Mouse (Mus musculus): ENCODE data around the gene Polr3b. TPM values are rescaled to one million over a fixed set of nuclear protein-coding genes. Genes with fewer than 3 reads are reported as not detected.
A peak's percentile ranks its signal among the peaks of the same experiment; 100 is the strongest.

The Polr3b gene
- total RNA-seq, 2 experiments from 2014 or later = 11.0 to 12.7 TPM

DNA sequence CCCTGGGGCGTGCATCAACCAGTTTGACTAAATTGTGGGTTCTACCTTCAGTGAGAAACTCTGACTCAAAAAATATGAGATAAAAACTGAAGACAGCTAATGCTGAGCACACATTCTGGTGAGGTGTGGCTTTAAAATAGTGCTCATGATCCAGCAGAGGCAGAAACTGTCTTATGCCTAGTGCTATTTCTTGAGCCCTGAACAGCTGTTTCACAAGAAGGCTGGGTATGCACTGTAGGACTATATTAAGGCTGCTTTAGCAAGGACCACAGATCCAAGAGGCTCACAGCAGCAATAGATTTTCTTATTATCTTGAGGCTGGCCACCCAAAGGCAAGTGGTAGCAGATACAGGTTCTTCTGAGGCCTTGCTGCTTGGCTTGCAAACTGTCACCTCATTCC, 80.0 kb downstream of the Polr3b start:
- DNase-seq = no peak
- intact Hi-C loops (cut with DNase I) = no loop called here

DNA sequence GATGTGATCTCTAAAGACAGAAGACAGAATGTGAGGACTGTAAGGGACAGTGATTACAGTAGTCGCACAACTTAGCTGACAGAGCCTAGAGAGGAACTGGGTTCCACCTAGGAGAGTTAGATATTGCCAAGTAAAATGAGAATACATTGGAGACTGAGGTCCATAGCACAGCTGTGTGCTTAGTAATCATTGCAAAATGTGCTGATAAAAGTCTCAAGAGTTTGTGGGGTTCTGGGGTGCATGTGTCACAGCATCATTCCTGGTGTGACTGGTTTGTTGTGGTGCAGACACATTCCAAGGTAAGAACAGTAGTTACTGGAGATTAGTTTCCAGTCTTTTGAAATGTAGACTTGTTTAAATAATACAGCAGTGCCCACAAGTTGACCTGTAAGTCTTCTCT, 82.5 kb downstream of the Polr3b start:
- intact Hi-C loops (cut with DNase I) = no loop called here
- no peak for DNase-seq

DNA sequence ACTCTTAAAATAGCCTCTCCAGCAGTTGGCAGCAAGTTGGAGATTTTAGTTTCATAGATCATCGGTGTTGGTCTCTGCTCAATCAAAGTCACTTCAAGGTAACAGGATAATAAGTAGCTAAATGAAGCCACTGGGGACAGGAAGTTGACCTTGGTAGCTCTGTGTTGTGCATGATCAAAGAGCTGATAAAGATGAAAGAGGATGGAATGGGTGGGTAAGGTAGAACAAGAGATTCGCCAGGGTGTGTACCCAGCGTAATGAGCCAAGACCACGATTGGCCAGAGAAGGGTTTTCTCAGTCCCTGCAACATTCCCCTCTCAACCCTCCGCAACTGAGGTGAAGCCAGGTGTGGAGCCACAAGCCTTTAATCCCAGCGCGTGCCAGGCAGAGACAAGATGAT, 83.1 kb downstream of the Polr3b start:
- intact Hi-C loops (cut with DNase I) = no loop called here
- DNase-seq = no peak

DNA sequence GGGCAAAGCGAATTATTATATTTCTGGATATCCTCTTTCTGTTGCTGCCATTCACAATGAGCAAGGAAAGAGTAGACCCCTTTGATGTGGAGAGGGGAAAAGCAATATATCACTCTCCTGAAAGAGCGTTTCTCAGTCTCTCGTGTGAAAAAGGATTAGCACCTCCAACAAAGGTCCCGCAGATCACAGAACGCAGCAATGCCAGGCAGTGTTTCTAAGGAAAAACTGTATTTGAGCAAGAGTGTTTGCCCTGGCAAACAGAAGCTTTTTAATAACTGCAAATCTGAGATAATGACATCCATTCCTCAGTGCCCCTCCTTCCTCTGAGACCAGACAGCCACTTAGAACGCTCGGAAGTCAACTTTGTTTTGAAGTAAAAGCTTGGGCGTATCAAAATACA, 84.5 kb downstream of the Polr3b start:
- no peak for DNase-seq
- intact Hi-C loops (cut with DNase I) = no loop called here

DNA sequence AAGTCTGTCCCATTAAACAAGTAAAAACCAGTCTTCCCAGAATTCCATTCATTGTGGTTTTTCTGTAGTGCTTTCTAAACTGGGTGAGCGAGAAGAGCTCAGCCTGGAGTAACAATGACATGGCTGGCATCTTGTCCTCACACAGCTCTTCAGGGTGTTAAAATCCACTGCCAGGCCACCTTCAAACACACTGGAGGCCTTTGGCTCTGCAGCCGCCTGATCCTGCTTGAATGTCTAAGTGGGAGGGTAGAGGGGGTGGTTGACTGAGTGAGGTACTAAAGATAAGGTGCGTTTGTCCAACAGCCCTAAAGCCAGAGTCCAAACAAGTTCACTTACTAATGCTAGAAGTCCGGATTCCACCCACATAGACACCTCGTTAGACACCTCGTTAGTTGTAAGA, 85.1 kb downstream of the Polr3b start:
- DNase-seq = peak; percentile 39 to 43
- intact Hi-C loops (cut with DNase I) = no loop called here

DNA sequence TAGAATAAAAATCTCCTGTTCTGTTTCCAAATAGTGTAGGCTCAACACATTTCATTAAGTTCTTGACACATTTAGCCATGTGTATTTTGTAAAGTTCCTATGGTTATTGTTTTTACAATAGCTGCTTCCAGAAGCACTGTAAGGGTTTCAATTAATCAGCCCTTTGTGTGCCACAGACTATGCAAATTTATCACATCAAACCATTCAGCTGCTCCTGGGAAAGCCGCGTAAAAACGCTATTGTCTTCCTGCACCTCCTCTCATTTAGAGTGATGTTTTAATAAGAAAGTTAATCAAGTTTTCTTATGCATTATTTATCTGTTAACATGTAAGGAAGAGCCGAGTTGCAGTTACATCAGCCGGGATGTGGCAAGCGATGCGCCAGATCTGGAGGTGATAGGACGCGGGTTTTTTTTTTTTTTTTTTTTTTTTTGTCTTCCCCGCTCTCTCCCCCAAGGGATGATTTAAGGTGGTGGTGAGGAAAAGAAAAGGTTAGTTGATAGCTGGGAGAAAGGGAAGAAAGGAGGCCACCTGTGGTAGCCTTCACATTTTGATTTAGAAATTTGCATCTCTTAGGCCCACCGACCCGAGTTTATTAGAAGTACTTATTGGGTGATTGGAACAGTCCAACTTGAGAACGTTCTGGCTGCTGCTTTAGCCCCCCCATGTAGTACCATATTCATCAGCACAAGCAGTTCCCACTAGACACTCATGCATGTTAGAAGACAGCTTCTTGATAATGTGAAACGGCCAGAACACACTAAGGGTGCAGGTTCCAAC, 85.8 kb downstream of the Polr3b start:
- intact Hi-C loops (cut with DNase I) = no loop called here
- DNase-seq = no peak

DNA sequence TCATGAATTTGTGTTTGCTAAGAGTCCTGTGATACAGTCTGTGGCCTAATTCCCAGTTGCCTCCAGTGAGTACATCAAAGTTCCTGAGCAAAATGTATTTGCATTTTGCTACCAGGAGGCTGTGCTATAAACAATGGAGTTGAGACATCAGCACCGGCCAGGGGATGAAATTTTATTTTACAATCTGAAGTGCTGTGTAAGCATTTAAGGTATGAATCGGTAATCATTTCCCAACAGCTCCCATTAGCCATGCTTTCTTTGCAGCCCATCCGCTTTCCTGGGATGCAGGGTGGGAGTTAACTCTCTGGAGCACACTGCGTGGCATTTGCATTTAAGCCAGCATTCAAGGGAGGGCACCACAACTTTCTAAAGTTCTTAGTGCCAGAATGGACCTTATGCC, 88.1 kb downstream of the Polr3b start:
- intact Hi-C loops (cut with DNase I) = loop anchor here (2.0 to 5.0 kb wide), 2 partner anchors 207 to 335 kb away; partner anchors contain the start of gene Ric8b
- DNase-seq = peak in 1 of 2 experiments; percentile 32

DNA sequence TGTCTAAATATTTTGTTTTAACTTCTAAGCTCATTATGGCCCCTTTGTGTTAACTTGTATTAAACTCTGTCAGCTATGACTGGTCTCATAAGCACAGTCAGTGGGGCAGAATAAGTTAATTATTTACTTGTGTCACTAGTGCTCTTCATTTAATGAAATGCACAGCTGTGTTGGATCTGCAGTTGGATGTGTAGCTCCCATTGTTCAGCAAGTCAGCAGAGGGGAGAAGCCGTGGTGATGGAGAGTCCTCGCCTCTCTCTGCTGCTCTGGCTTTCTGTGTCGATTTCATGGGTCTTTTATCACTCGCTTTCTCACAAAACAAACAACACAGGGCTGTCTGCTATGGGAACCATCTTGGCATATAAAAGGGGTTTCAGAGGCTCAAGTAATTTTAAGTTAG, 88.7 kb downstream of the Polr3b start:
- intact Hi-C loops (cut with DNase I) = loop anchor here (2.0 to 5.0 kb wide), 2 partner anchors 206 to 334 kb away; partner anchors contain the start of gene Ric8b
- DNase-seq = no peak

DNA sequence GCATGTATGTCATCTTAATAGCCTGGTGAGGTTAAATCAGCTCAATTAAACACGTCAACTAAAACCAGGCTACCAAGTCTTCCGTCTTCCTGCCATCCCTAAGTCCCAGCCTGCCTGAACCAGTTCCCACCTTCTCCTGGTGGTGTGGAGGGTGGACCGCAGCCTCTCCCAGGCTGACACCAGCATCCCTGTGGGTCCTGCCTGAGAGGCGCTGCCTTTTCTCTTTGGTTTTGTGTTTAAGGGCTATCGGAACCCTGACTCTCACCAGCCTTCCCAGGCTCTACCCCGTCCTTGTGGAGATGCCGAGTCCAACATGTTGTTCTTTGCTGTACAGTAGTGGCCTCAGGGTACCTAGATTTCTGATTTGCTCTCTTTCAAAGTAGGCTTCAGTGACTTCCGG, 89.4 kb downstream of the Polr3b start:
- intact Hi-C loops (cut with DNase I) = loop anchor here (2.0 to 5.0 kb wide), 2 partner anchors 206 to 333 kb away; partner anchors contain the start of gene Ric8b

DNA sequence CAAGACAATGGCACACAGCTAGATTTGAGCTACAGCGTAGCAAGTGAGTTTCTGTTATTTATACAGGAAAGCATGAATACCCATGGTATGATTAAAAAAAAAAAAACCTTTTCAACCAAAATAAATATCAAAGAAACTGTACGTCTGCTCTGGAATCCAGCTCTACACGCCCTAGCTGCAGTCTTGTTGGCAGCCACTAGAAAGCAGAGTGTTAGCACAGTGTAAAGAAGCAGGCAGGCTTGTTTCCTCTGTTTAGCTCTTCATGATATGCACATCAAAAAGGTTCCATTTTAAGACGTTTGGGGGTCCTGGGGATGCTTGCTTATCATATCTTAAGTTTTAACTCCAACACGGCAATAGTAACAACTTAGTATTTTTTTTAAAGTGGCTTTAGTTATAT, 89.8 kb downstream of the Polr3b start:
- intact Hi-C loops (cut with DNase I) = loop anchor here (2.0 to 5.0 kb wide), 2 partner anchors 205 to 333 kb away; partner anchors contain the start of gene Ric8b
- DNase-seq = no peak

More for the DNA sequence above, 89.4 kb downstream of the Polr3b start:
- no peak for DNase-seq

DNA sequence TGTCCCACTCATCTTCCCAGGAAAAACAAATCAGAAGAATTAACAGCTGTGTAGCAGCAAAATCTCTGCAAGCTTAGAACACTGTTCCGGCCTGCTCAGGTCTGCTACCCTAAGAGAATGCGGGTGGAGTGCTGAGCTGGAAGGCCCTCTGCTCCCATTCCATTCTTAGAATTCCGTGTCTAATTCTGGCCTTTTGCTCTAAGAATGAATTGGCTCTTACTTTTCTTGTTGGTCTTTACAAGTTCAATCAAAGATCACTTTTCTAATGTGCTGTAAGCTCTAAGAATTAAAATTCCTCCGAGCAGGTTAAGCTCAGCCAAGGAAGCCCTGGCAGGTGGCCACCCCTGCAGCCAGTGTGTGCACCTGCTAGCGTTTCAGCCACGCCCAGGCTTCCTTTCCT, 90.4 kb downstream of the Polr3b start:
- intact Hi-C loops (cut with DNase I) = loop anchor here (5.0 kb wide), 1 partner anchor 205 kb away; the partner anchor contains the start of gene Ric8b
- peak; percentile 23 to 35 for DNase-seq

DNA sequence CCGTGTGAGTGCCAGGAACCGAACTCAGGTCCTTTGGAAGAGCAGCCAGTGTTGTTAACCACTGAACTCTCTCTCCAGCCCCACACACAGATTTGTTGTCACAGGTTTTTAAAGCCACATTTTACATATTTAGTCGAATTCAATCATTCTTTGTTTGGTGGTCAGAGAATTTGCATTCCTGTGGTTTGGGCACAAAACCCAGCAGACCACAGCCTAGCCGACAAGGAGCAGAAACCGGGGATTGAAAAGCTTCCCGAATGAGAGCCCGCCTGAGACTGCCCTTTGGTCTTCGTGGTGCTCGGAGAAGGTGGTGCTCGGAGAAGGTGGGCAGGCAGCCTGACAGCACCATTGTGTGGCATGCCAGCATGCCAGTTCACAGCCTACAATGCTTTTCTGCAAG, 91.0 kb downstream of the Polr3b start:
- no peak for DNase-seq
- intact Hi-C loops (cut with DNase I) = loop anchor here (5.0 kb wide), 1 partner anchor 204 kb away; the partner anchor contains the start of gene Ric8b

DNA sequence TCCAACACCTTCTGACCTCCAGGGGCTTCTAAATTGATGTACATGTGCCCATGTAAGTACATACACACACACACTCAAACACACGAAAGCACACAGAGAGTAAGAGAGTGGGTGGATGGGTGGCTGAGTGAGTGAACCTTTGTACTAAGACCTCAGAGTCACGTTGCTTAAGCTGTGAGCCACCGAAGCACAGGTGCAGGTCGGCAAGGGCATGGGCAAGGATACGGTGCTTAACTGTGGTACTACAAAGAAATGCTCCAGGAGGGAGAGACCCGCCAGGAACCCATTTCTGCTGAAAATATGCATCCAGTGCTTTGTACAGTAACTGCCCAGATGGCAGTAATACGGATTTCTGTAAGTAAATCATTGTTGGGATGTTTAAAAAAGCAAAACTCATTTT, 93.5 kb downstream of the Polr3b start:
- no peak for DNase-seq
- intact Hi-C loops (cut with DNase I) = no loop called here

DNA sequence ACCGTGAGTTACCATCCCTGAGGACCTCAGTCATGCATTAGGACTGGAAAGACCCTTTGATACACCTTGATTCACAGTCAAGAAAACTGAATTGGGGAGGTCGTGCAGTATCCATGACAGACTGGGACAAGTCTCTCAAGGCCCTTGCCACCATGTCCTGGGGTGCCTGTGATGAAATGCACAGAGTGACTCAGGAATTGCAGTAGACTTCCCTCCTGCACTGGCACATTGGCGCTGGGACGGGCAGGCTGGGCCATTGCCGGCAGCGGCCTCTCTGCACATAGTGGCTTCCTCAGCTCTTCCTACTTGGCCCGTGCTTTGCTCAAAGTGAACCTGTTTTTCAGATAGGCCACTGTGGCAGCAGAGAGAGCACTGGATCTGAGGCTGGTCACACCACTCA, 94.5 kb downstream of the Polr3b start:
- intact Hi-C loops (cut with DNase I) = no loop called here
- no peak for DNase-seq

DNA sequence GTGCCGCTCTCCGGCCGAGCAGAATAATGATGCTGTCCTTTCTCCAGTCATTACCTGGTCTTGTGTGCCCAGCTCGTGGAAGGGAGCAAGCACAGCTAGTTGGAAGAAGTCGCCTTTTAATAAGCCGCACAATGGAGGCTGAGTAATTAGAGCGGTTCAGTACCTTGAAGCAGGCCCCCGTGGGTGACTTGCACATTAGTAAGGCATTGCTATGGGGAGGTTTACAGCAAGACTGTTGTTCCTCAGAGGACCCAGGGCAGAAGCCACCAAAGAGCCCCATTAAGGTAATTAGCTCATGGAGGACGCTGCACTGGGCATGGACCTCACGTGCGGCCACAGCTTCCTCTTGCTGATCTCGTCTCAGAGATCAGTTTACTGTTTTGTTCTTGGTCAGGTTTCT, 100.6 kb downstream of the Polr3b start:
- intact Hi-C loops (cut with DNase I) = no loop called here
- no peak for DNase-seq

DNA sequence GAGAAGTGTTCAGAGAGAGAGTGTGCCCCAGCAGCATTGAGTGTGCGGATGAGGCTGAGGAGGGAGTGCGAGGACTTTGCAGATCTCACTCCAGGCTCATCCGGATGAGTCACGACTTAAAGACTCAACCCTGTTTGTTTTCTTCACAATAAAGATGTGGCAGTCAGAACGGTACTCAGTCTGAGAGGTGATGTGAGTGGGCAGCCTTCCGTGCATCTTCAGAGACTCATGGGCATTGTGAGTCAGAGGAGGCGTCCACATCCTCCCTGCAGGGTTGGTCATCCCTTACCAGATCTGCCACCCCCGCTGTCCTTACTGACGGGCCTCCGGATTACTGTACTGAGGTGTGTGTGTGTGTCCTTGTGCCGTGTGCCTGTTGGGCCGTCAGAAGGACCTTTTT, 104.9 kb downstream of the Polr3b start:
- intact Hi-C loops (cut with DNase I) = no loop called here
- DNase-seq = no peak

DNA sequence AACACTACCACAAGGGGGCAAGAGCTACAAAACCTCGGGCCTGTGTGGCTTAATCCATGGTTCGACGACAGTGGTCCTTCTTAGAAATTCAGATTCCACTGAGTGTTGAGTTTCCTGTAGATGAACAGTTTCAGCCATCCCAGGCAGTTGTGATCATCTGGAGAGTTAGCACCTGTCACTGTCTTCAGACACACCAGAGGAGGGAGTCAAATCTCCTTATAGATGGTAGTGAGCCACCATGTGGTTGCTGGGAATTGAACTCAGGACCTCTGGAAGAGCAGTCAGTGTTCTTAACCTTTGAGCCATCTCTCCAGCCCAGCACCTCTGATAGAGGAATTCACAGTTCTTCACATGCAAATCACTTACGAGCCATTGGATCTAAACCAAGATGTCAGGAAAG, 105.7 kb downstream of the Polr3b start:
- DNase-seq = no peak

DNA sequence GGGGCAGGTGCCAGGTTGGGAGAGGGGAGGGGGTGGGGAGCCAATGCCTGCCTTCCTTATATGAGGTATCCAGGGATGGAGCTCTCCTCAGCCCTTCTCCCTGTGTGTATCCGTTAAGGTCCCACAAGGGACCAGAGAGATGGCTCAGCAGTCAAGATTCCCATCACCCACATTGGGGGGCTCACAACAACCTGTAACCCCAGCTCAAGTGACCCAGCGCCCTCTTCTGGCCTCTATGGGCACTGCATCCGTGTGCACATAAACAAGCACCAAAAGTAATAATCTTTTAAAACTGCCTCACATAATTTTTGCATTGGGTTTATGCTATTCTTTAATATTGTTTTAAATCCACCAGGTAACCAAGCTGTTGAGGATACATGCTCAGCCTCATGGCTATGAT, 108.0 kb downstream of the Polr3b start:
- intact Hi-C loops (cut with DNase I) = no loop called here
- no peak for DNase-seq

More for the DNA sequence above, 105.7 kb downstream of the Polr3b start:
- intact Hi-C loops (cut with DNase I) = no loop called here

DNA sequence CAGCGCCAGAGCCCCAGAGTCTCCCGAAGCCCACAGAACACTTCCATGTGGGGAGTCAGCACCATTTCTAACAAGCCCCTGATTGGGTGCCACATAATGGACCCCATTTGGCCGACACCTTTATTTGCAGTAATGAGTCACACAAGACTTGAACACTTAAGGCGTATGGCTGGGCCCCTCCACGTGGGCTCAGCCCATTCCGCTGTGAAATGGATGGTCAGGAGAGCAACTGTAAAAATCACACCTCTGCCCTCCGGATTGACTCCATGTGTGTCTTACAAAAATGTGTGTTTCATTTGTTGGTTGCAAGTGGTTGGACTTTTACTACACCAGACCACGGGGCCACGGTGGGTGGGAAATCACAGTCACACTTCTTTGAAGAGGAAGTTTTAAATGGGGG, 108.9 kb downstream of the Polr3b start:
- intact Hi-C loops (cut with DNase I) = no loop called here
- no peak for DNase-seq

DNA sequence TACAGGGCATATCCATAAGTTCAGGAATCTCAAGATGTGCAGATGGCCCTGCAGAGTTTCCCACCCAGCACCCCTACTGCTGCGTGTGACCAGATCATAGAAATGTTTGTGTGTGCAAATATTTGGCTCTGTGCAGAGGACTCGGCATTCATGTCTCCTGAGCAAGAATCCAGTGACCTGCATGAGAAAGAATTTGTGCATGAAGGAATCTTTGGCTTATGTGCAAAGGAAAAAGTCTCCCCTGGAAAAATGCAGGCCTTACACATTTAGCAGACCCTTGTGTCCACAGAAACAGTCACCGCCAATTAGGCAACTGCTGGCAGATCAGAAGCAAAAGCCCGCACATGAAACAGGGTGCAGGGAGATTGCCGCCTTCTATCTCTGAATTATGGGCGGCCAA, 111.4 kb downstream of the Polr3b start:
- intact Hi-C loops (cut with DNase I) = no loop called here
- DNase-seq = no peak

DNA sequence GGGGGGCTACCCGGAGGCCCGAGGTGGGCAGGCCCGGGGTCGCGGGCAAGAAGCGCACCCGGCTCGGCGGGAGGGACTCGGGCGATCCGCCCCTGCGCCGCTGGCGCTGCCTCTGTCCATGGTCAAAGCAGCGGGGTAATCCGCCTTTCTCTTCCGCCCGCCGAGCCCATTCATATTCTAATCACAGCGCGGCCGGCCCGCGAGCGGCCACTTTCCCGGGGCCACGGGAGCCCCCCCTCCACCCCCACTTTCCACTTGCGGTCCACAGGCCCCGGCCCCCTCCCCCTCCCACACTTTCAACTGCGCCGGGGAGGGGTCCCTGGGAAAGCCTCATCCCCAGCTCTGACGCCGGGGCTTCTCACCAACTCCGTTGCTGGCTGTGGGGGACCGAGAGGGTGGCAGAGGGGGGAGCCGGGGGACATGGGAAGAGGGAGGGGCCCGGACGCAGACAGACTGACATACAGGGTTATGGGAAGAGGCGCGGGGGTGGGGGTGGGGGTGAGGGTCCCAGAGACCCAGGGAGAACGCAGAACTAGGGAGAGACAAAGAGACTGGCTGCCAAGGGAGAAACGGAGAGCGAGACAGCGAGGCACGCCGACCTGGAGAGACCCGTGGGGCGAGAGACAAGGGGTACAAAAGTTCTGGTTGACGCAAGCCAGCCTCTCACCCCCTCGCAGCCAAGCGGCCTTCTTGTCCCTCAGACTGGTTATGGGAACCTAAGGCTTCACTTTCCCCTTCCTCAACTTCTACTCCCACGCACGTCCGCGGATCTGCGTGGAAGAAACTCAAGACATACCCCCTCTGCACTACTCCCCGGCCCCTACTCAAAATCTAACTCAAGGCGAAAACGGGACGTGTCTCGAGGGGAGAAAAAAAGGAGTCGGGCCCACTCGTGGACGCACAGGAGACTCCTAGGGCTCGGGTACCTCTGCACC, 133.0 kb downstream of the Polr3b start:
- intact Hi-C loops (cut with DNase I) = loop anchor here (5.0 kb wide), 1 partner anchor 77 kb away; no protein-coding TSS in a partner anchor
- DNase-seq = peak in 1 of 2 experiments; percentile 45
